Mouse (Mus musculus) gastrocnemius, adult 2 months (tissue): ENCODE results near the gene Fcor. TPM values are rescaled to one million over a fixed set of nuclear protein-coding genes. Genes with fewer than 3 reads are reported as not detected.

ENCODE experiments used
- DNase-seq: peaks from one replicate; pipeline ENCODE4 v3.0.0; 2022
- H3K27ac ChIP-seq: fragments of 200-600 bp; 2 replicates; pipeline ENCODE4 v1.8.1; 2022; ENCODE audit warnings: mild to moderate bottlenecking
- H3K4me3 ChIP-seq: fragments of 200-600 bp; 2 replicates; pipeline ENCODE4 v1.8.1; 2022; ENCODE audit warnings: mild to moderate bottlenecking, moderate library complexity
- CTCF ChIP-seq: fragments of 200-600 bp; IDR thresholded peaks from 2 replicates; pipeline ENCODE4 v1.8.1; 2022; ENCODE audit warnings: antibody characterized with exemption, mild to moderate bottlenecking, moderate library complexity
- intact Hi-C: fragments of 180-260 bp; cut with DNase I; formaldehyde crosslinking; loops from one replicate; pipeline ENCODE4 v1.15.1; 2025
- total RNA-seq, 2 experiments: library from RNA; stranded (reverse); gene quantifications; 2 replicates each; pipeline ENCODE4 v1.2.3; 2021

The Fcor gene
- total RNA-seq, 2 experiments from 2014 or later = not detected

DNA sequence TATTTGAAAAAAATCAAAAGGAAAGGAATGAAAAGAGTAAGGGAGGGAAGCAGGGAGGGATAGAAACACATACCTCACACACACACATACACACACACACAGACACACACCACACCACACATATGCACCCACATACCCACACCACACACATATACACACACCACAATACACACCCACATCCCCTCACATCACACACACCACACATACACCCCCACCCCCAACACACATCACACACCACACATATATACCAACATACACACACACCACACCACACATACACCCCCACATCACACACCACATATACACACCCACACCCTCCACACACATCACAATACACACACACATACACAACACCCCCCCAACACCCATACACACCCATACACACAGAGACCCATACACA, 12.4 kb upstream of the Fcor start:
- intact Hi-C loops = no loop called here
- no peak for DNase-seq
- no peak for TF ChIP-seq CTCF
- Histone ChIP-seq H3K4me3 (no peak overlapping the region), H3K27ac (no peak overlapping the region)

DNA sequence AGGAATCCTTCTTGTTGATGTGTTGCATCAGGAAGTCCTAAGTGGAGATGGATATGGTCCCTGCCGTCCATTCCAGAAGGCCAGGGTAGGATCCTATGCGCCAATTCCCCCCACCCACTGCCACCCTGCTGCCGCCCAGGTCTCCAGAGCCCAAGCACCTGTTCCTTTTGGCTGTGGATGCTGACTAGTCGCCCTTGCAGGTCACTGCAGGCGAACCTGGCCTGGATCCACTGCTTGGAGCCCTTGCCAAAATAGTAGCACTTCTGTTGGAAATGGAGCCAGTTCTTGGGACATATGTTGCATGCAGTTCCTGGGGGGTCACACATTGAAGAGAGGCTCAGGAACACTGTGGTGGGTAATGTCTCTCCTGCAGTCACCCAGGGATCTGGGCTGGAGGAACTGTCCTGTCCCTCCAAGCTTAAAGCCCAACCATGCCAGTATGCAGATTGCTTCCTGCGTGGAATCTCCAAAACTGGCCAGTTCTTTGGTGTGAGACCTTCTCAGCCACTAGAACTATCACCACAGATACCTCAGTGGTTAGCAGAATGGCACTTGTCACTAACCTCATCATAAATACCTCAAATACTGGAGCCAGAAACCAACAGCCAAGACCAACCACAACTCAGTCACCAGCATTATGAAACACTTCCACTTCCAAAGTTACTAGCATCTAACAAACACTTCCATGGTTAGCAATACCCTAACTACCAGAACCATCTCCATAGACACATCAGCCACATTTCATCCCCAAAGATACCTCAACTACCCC, 11.4 kb upstream of the Fcor start:
- Histone ChIP-seq H3K4me3 (no peak overlapping the region), H3K27ac (no peak overlapping the region)
- no peak for TF ChIP-seq CTCF
- intact Hi-C loops = no loop called here
- peak; percentile 45 for DNase-seq

DNA sequence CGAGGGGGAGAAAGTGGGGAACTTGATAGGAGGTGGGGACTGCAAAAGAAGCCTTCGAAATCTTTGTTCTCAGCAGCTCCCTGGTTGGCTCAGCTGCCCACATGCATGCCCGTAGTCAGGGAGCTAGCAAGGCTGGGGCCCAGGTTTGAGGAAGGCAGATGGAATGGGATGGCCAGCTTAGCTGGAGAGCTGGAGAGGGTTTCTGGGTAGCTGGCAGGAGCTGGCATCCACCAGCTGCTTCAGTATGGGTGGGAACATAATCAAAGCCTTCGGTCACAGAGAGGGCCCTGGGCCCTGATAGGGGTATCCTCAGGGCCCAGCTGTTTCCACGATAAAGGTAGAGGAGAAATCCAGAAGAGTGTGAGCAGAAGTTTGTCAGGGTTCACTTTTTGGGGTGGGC, 10.3 kb upstream of the Fcor start:
- Histone ChIP-seq H3K4me3 (no peak overlapping the region), H3K27ac (no peak overlapping the region)
- intact Hi-C loops = no loop called here
- no peak for DNase-seq
- TF ChIP-seq CTCF = no peak

DNA sequence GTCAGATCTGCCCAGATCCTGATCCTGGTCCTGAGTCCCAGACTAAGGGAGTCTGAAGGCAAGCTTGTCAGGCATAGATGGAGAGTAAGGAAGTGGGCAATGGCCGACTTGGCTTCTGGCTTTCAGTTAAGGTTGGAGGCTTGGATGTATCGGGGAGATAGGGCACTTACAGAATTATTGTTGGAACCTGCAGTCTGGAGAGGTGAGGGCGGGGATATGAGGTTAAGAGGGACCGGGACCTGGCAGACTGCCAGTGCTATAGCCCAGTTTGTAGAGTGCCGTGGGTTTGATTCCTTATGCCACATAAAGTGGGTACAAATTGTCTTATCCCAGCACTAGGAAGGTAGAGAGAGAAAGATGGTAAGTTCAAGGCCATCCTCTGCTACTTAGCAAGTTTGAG, 7.5 kb upstream of the Fcor start:
- DNase-seq = no peak
- TF ChIP-seq CTCF = no peak
- H3K27ac ChIP-seq = no peak overlapping the region
- intact Hi-C loops = loop anchor here (10.0 kb wide), 1 partner anchor 325 kb away; the partner anchor contains the start of gene A430078G23Rik
- no peak overlapping the region for H3K4me3 ChIP-seq

DNA sequence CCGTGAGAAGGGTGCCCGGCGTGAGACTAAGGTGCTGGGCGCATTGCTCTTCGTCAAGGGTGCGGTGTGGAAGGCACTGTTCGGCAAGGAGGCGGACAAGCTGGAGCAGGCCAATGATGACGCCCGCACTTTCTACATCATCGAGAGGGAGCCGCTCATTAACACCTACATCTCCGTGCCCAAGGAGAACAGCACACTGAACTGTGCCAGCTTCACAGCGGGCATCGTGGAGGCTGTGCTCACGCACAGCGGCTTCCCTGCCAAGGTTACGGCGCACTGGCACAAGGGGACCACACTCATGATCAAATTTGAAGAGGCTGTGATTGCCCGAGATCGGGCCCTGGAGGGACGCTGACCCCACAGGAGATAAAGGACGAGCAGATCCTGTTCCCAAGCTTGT, 7.1 kb upstream of the Fcor start:
- Histone ChIP-seq H3K27ac (no peak overlapping the region), H3K4me3 (no peak overlapping the region)
- intact Hi-C loops = loop anchor here (10.0 kb wide), 1 partner anchor 324 kb away; the partner anchor contains the start of gene A430078G23Rik
- TF ChIP-seq CTCF = no peak
- DNase-seq = no peak

DNA sequence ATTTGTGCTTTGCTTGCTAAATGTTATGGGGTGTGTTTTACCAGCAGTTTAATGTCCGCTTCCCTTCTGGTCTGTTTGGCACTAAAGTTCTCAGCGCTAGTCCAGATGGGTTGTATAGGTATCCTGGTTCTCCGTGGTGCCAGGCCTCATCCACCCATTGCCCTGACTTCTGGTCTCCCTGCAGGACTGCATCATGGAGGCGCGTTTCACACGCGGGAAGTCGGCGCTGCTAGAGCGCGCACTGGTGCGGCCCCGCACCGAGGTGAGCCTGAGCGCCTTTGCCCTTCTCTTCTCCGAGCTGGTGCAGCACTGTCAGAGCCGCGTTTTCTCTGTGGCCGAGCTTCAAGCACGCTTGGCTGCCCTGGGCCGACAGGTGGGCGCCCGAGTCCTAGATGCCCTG, 6.7 kb upstream of the Fcor start:
- H3K4me3 ChIP-seq = no peak overlapping the region
- H3K27ac ChIP-seq = no peak overlapping the region
- intact Hi-C loops = loop anchor here (10.0 kb wide), 1 partner anchor 324 kb away; the partner anchor contains the start of gene A430078G23Rik
- DNase-seq = no peak
- no peak for TF ChIP-seq CTCF

DNA sequence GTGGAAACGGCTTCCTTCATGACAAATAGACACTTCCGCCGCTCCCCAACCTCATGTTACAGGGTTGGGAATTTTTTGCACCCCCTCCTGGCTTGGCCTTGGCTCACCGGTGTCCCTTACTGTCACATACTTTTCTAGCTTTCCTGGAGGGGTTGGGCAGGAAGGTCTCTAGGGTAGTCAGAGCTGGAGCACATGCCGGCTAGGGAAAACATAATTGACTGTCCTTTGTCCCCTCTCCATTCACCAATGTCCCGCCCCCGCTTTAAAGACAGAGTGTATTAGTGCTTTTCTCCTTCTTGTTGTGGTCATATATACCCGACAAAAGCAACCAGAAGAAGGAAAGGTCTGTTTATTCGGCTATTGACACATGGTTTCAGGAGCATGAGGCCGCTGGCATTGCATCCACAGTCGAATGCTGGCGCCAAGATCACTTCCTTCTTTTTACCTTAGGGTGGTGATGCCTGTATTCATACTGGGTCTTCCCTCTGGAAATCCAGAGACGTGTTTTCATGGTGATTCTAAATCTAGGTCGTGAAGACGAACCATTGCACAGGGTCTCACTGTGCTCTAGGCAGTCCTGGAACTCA, 4.9 kb upstream of the Fcor start:
- intact Hi-C loops = loop anchor here (2.0 to 10.0 kb wide), 2 partner anchors 56 to 322 kb away; partner anchors contain the start of genes A430078G23Rik, Pet100 and Xab2
- no peak for TF ChIP-seq CTCF
- DNase-seq = no peak
- Histone ChIP-seq H3K4me3 (peak overlapping the region; percentile 74), H3K27ac (peak overlapping the region; percentile 95)

DNA sequence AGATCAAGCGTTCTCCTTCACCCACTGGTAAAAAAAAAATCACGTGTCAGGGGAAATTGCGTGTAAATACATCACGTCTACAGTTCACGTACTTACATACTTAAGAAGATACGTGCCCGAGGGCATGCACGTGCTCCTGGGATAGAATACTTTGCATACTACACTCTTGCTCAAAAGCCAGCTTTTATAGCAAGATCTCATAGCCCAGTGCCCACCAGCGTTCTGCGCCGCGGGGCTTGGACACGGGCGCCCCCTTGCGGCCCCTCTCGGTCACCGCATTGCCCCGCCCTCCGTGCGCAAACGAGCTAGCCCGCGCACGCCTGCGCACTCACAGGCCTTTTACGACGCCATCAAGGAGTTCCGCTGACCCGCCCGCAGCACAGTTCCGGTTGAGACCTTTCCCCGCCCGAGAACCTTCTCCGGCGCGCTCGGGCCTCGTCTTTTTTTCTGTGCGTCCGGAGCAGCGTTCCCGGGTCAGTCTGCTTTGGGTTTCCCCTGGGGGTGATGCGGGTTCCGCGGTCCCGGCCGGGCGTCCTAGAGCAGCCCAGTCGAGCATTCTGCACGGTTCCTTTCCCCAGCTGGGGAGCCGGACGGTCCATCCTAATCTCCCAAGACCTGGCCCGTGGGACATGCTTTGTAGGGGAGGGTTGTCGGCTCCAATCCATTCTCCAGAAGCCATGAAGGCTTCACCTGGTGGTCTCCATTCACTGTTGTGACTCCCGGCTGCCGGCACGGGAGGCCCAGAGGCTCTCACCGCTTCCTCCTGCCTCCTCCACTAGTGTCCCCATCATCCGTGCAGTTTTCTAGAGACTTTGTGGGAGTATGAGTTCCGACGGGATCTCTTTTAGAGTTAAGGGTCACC, 4.2 kb upstream of the Fcor start, which contains the start of gene Trappc5:
Gene Trappc5, plus strand, starts transcription at position 169 of the 862 bp plus-strand sequence.
- H3K4me3 ChIP-seq = peak within 1 kb of the TSS; percentile 74
- peak; percentile 95 for DNase-seq
- intact Hi-C loops = loop anchor here (2.0 to 10.0 kb wide), 2 partner anchors 56 to 322 kb away; partner anchors contain the start of genes A430078G23Rik, Pet100 and Xab2
- TF ChIP-seq CTCF = no peak; the same call in 1 of the 2 replicates
- peak within 1 kb of the TSS; percentile 95 for H3K27ac ChIP-seq

DNA sequence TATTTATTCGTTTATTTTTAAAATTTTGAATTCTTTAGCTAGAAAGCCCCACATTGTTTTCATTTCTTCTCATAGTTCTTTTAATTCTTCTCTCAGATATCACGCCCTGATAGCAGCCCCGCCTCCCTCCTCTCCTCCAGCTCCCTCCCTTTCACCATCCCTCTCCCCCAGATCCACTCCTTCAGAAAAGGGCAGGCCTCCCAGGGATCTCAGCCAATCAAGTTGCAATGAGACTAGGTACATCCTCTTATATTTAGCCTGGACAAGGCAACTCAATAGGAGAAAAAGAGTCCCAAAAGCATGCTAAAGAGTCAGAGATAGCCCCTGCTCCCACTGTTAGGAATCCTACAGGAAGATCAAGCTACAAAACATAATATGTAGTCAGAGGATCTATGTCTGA, 2.5 kb upstream of the Fcor start:
- no peak for DNase-seq
- H3K27ac ChIP-seq = no peak overlapping the region
- H3K4me3 ChIP-seq = no peak overlapping the region
- intact Hi-C loops = loop anchor here (1.0 to 10.0 kb wide), 2 partner anchors 115 to 320 kb away; partner anchors contain the start of gene A430078G23Rik
- no peak for TF ChIP-seq CTCF

DNA sequence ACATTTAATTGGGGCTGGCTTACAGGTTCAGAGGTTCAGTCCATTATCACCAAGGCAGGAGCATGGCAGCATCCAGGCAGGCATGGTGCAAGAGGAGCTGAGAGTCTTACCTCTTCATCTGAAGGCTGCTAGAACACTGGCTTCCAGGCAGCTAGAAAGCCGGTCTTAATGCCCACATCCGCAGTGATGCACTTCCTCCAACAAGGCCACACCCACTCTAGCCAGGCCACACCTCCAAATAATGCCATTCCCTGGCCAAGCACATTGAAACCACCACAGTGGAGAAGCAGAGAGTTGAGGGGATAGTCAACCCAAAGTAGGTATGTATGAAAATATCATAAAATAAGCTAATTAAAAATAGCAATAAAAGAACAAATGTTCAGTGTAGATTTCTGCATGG, 1.8 kb downstream of the Fcor start:
- Histone ChIP-seq H3K27ac (no peak overlapping the region), H3K4me3 (no peak overlapping the region)
- no peak for TF ChIP-seq CTCF
- intact Hi-C loops = loop anchor here (10.0 kb wide), 1 partner anchor 316 kb away; the partner anchor contains the start of gene A430078G23Rik
- DNase-seq = no peak

DNA sequence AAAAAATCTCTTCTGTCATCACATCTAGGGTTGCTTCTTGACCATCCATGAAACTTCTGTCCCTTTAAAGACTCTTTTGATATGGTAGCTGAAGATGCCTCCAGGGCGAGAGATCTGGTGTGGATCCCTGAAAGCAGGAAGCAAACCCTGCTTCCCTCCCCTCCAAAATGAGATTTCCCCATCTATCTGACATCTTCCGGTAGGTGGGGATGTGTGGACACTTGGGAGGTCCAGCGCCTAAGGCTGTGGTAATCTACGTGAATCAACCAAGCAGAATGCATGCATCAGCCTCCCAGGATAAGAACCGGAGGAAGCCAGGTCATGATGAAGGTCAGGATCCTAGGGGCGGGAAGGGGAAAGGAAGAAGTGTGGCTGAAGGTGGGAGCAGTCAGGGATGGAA, 6.7 kb downstream of the Fcor start, which contains the start of gene Mcemp1:
Gene Mcemp1, plus strand, starts transcription at position 248 of the 400 bp plus-strand sequence.
- no peak for TF ChIP-seq CTCF
- intact Hi-C loops = no loop called here
- H3K4me3 ChIP-seq = no peak within 1 kb of the TSS

DNA sequence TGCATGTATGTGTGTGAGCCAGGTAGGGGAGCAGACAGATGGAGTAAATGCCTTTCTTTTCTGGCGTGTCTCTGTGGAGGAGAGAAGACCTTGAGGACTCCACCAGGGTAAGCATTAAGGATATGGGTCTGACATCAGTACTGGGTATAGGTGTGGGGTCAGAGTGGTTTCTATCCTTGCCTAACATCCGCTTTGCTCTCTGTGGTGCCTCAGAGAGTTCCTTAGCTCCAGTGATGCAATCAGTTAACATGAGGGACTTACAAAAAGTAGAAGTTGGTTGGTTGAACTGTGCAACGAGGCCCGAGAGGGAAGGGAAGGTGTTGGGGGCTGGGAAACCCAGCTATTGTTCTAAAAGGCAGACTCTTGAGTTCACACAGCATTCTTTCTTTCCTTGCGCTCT, 7.8 kb downstream of the Fcor start:
- Histone ChIP-seq H3K27ac (no peak overlapping the region), H3K4me3 (no peak overlapping the region)
- intact Hi-C loops = no loop called here
- DNase-seq = no peak
- no peak for TF ChIP-seq CTCF

More for the DNA sequence above, 6.7 kb downstream of the Fcor start, which contains the start of gene Mcemp1:
- H3K27ac ChIP-seq = no peak within 1 kb of the TSS
- no peak for DNase-seq
